Mouse (Mus musculus): ENCODE measurements at regions not wholly inside any gene's neighbourhood (a gene's known extent, or its start where the extent isn't known, plus 50 kb on each side); places are given as distances from the start of the nearest gene placed in this dataset.

- TF ChIP-seq CTCF (IDR thresholded peaks at IDR 0.05; ENCODE audit: low read depth) (no peak), EP300 (IDR thresholded peaks at IDR 0.05; ENCODE audit: low read depth) (no peak)
Observed at GRCm38 (mm10) chr1:83748061-83748460, 340.1 kb upstream of the Sphkap start.

Data from heart, postnatal 0 days (tissue).